Mouse (Mus musculus) lung, postnatal 36 days (tissue): ENCODE results near the gene Cped1.

Experiments
- DNase-seq: peaks from one replicate; pipeline ENCODE4 v3.0.0; 2022; ENCODE audit warnings: mixed read lengths

Gene Cped1

GRCm38 (mm10) chr6:22180316-22180715 lies 194.6 kb downstream of the Cped1 start:
- DNase-seq, result no peak

- DNase-seq, result no peak
Measured at GRCm38 (mm10) chr6:22186967-22187366, 201.3 kb downstream of the Cped1 start.

- no peak for DNase-seq
Measured at GRCm38 (mm10) chr6:22189346-22190335, 203.9 kb downstream of the Cped1 start.

DNA sequence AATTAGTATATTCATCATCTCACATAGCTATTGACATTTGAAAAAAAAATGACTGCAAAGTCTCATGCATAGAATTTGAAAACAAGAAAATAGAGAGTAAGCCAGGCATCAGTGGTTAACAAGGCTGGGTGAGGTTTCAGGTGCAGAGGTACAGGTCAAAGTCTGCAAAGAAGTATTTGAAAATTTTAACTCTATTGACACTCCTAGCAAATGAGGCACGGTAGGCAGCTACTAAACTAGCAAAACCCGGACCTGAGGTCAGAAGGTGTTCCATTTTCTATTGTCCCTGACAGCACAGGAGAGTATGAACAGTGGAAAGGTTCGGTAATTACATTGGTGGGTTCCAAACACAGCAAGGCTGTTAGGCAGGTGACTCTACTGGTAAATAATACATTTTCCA lies 212.9 kb downstream of the Cped1 start:
- no peak for DNase-seq

DNA sequence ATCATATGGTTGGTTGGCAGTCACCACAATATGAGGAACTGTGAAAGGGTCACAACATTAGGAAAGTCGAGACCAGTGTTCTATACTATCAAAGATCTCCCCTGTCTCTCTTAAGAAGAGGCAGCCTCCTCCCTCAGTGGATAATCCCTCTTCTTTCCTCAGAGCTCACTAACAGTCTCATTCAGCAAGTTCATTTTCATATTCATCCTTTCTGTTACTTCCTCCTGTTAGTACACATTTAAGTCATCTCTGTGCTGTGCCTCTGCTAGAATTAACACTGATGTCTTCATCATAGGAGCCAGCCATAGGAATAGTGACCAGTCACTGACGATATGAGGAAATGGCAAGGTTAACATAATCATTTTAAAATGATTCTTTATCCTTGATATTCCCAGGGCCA lies 213.8 kb downstream of the Cped1 start:
- DNase-seq, result no peak

- DNase-seq, result no peak
Measured at GRCm38 (mm10) chr6:22200133-22200532, 214.4 kb downstream of the Cped1 start.

DNA sequence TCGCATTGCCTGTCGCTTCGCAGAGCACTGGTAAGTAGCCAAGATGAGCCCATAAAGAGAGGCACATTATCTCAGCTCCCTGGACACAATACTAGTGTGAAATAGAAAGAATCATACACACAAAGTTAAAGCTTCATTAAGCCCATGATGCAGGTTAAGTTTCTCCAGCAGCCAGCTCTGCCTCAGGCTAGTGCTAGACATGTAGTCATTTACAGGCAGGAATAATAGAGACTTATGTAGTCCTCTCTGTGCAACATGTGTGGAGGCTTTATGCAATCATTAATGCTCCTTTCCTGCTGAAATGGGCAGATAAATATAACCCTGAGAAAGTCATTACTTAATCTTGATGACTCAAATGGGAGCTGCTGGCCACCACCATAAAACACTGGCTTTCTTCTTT lies 216.2 kb downstream of the Cped1 start:
- DNase-seq, result no peak

- no peak for DNase-seq
Measured at GRCm38 (mm10) chr6:22205030-22205750, 219.5 kb downstream of the Cped1 start.

DNA sequence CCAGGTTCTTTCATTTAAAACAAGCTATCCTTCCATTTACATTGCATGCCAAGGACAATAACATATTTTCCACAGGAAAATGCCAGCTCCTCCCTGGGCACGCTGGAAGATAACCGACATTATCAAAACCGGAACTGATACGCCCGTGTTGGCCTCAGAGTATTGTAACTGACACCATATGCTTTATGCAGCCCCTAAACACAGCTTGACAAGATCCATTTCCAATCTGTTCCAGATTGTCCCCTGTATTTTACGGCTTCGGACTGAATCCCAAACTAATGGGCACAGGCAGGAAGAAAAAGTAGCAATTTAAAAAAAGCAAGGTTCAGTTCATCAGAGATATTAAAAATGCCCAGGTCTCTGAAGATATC lies 220.0 kb downstream of the Cped1 start:
- DNase-seq, result no peak

DNA sequence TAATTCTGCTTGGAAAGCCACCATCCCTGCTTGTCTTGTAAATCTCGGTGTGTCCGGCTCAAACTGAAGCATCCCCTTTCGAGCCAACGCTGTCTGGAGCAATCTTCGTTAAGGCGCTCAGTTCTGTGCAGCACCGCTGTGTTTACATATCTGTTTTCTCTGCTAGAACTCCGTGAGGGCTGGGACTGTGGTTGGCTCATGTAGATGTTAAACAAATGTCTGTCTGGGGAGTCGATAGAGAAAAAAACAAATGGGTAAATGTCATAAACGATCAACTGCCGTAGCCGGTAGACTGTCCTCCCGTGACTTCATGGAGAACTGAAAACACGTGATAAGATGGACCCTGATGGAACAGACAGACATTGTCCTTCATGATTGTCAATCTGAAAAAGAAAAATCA lies 220.5 kb downstream of the Cped1 start:
- DNase-seq, result peak; percentile 3

- peak; percentile 60 for DNase-seq
Measured at GRCm38 (mm10) chr6:22206630-22207293, 221.0 kb downstream of the Cped1 start.

DNA sequence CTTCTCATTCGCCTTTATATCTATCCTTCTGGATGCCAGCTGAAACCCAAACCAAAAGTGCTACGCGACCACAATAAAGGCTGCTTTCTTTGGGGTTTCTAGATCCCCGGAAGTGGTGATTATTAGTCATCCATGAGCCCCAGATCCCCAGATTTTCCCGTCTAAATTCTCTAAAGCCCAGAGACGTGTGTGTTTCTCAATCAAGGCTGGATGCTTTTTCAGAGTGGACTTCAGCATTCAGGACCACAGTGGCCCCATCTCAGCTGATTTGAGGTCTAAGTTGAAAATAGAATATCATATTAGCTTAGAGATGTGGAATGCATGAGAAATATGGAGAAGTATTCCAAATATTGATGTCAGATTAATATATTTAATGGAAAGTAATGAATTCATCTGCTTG lies 226.4 kb downstream of the Cped1 start:
- DNase-seq, result no peak

GRCm38 (mm10) chr6:22213187-22213586 lies 227.5 kb downstream of the Cped1 start:
- no peak for DNase-seq

DNA sequence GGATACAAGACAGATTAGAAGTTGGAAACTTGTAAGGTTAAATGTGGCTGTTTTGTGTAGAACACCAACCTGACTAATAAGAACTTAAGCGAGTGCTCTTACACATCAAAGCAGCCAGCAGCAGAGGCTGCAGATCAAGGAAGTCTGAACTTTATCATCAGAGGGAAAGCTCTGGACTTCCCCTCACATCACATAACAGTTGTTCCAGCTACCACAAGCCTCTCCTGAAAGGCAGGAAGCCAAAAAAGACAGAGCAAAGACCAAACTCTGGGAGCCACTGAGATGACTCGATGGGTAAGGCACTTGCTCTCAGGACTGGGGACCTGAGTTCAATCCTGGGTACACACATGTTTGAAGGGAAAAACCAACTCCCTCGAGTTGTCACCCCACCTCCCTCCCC lies 228.1 kb downstream of the Cped1 start:
- no peak for DNase-seq

DNA sequence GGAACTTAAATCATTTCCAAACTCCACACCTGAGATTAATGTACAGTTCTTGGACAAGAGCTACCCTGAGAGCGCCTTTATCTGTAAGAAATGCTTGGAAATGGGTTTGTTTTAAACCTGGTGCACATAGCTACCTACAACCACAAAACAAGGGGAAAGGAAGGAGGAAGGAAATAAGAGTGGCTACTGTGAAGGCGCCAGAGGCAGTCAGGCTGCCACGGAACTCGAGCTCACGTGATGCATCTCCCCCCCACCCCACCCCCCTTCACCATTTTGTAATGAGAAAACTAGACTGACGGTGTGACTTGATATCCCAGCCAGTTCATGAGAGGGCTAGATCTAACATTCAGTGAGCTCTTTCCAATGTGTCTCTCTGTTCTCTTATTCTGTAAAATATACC lies 228.9 kb downstream of the Cped1 start:
- DNase-seq, result no peak

GRCm38 (mm10) chr6:22216276-22216973 lies 230.7 kb downstream of the Cped1 start:
- DNase-seq, result no peak

GRCm38 (mm10) chr6:22221134-22221533 lies 235.4 kb downstream of the Cped1 start:
- DNase-seq, result peak; percentile 55

DNA sequence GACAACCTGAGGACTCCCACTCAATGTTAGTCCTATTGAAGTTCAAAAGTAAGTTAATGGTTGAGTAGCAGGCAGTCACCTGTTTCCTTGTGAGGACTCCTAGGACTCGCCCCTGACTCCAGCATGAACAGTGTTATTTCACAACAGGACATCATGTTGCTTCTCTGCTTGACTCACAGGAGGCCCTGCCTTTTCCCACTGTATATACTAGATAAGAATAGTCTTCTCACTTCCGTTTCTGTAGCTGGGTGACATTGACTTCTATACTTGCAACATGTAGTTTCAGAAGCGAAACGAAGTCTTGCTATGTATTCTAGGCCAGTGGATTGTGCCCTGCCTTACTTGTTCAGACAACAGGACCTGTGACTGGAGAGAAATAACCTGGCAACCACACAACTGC lies 236.4 kb downstream of the Cped1 start:
- DNase-seq, result no peak

DNA sequence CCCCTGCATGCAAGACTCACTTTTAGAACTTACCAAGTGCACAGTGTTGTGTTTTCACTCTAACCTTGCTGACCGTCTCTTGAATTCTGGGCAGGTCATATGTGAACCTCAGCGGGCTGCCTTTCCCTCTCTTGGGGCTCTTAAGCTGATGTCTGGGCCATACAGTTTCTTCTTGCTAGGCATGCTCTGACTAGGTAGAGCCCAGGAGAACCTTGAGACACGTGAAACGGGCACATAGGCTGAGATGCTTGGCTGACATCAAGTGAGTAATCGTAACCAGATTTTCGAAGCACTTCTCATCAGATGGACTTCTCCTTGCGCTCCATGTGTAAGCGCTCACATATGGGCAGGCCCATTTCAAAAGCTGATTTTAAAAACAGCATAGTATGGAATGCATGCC lies 237.2 kb downstream of the Cped1 start:
- DNase-seq, result no peak

DNA sequence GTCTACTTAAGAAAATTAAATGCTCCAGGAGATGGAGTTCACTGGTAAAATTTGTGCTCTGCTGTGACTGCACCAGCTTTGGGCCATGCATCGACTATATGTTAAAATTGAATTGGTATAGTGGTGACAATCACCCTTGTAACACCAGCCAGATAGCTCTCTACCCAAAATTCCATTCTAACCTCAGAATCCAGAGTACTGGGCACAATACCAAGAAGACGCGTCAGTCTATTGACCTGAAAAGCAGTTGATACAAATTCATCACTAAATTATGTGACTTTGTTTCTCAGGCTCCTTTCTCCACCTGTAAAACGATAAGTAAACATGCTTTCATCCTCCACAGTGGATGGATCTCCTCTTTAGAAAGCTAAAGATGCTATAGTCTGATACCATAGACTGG lies 238.6 kb downstream of the Cped1 start:
- no peak for DNase-seq

DNA sequence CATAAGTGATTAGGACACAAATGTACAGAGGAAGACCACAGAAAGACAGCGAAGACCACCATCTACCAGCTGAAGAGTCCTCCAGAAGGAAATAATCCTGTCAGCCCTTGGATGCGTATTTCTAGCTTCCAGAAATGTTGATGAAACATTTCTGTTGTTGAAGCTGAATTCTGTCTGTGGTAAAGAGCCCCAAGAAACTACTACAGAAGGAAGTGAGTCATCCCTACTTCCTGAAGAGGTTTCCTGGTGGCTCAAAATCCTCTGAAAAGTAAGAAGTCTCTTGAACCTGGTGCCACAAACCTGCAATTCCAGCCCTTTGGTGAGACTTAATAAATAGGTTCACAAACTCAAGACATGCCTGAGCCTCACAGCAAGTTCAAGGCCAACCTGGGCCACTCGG lies 245.5 kb downstream of the Cped1 start:
- no peak for DNase-seq

GRCm38 (mm10) chr6:22233517-22233916 lies 247.8 kb downstream of the Cped1 start:
- DNase-seq, result no peak

DNA sequence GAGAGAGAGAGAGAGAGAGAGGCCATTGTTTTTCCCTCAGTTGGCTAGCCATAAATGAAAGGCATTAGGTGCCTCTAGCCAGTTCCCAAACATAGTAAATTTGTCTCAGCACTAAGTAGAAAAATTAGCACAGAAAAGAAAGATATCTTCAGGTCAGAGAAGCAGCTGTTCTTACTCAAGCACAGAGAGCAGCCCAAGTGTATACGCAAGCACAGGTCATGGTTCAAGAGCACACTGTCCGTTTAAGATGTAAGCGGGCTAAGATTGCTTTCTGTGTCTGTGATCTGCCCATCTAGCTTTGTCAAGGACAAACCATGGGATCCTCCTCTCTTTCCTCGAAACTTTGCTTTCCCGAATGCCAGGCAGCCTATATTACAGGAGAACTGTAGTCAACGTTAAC lies 249.4 kb downstream of the Cped1 start:
- peak; percentile 21 for DNase-seq
